Mouse (Mus musculus) midbrain, embryonic 13.5 days (tissue): ENCODE measurements around the gene Stard13. TPM values are rescaled to one million over a fixed set of nuclear protein-coding genes. Genes with fewer than 3 reads are reported as not detected.

Experiments
- ATAC-seq: fragments of 200-750 bp; cut with Nextera tagmentation; 2 replicates; pipeline ENCODE4 v1.8.0; 2017; ENCODE audit warnings: mild to moderate bottlenecking, moderate TSS enrichment, moderate library complexity
- H3K27ac ChIP-seq: fragments of 300-500 bp; sonication (generic); 2 replicates; pipeline ENCODE4 v1.5.1; 2015; ENCODE audit warnings: inconsistent platforms, mild to moderate bottlenecking, moderate library complexity
- H3K27me3 ChIP-seq: fragments of 300-500 bp; sonication (generic); 2 replicates; pipeline ENCODE4 v1.6.1; 2015; ENCODE audit warnings: mild to moderate bottlenecking, inconsistent platforms
- H3K36me3 ChIP-seq: fragments of 300-500 bp; sonication (generic); 2 replicates; pipeline ENCODE4 v1.6.1; 2015; ENCODE audit warnings: mild to moderate bottlenecking, inconsistent platforms
- H3K4me1 ChIP-seq: fragments of 300-500 bp; sonication (generic); replicated peaks from 2 replicates; pipeline ENCODE4 v1.6.1; 2015; ENCODE audit warnings: inconsistent platforms
- H3K4me2 ChIP-seq: fragments of 300-500 bp; sonication (generic); replicated peaks from 2 replicates; pipeline ENCODE4 v1.6.1; 2015; ENCODE audit warnings: moderate library complexity, mild to moderate bottlenecking, inconsistent platforms
- H3K4me3 ChIP-seq: fragments of 300-500 bp; sonication (generic); replicated peaks from 2 replicates; pipeline ENCODE4 v1.5.1; 2015; ENCODE audit warnings: mild to moderate bottlenecking, inconsistent platforms
- H3K9ac ChIP-seq: fragments of 300-500 bp; sonication (generic); replicated peaks from 2 replicates; pipeline ENCODE4 v1.6.1; 2015; ENCODE audit warnings: mild to moderate bottlenecking, inconsistent platforms
- H3K9me3 ChIP-seq: fragments of 300-500 bp; sonication (generic); 2 replicates; pipeline ENCODE4 v1.6.1; 2016; ENCODE audit warnings: mild to moderate bottlenecking, inconsistent platforms
- WGBS: fragments of 180-500 bp; shearing (Covaris S2); methylation state at CpG from one replicate; pipeline ENCODE4 v1.1.7; 2015; 5-methylcytosine and 5-hydroxymethylcytosine counted together
- polyA plus RNA-seq: library from polyadenylated mRNA; unstranded; fragments of >200 nt; fragmentation: Nextera tagmentation; extraction: Ambion mirVana; gene quantifications from 2 replicates; pipeline ENCODE4 v1.2.1, GENCODE M21; 2015

Stard13 gene
- polyA plus RNA-seq, 1 experiment from 2014 or later = 3.9 TPM

DNA sequence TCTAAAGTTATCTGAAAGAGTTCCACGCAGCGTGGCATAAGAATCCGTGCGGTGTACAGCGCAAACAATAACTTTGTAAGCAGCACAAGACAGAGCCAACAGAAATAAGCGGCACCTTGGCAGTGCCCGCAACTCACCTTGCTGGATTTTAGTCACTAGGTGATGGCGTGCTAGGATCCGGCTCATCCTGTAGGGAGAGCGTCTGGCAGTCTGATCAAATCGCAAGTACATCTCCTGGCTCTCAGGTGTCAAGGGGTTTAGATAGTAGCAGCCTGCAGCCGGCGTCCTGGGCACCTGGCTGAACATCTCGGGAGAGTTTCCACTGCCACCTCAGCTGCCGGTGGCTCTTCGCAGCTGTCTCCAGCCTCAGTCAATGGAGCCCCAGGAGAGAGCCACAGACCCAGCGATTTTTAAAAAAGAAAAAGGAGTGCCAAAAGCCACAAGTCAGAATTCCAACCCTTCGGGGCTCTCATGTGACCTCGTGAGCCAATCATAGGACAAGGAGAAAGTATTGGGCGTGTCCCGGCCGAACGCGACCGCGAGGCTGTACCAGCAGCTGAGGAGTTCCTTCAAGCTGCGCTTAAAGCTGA is 43.8 kb downstream of the Stard13 start:
- H3K4me2 ChIP-seq = peak overlapping the region; percentile 86
- H3K36me3 ChIP-seq = no peaks in the 10 kb centered on the region
- H3K27ac ChIP-seq = no peak overlapping the region
- no peaks in the 10 kb centered on the region for H3K9me3 ChIP-seq
- H3K27me3 ChIP-seq = peaks cover 10% of the 10 kb centered on the region; the same call in 1 of the 2 replicates
- peak overlapping the region; percentile 63 for H3K9ac ChIP-seq
- peaks cover 10% of the 10 kb centered on the region; the same call in 1 of the 2 replicates for H3K4me1 ChIP-seq
- peak; percentile 92 for ATAC-seq
- peak overlapping the region; percentile 55 for H3K4me3 ChIP-seq
- 3% methylated on average over 27 of the region's 27 CpGs for WGBS

GRCm38 (mm10) chr5:151189321-151189720 is 44.3 kb downstream of the Stard13 start:
- Histone ChIP-seq H3K9ac (peak overlapping the region; percentile 63; the same call in 1 of the 2 replicates), H3K9me3 (no peaks in the 10 kb centered on the region), H3K27ac (no peak overlapping the region), H3K36me3 (no peaks in the 10 kb centered on the region), H3K27me3 (peaks cover 10% of the 10 kb centered on the region; the same call in 1 of the 2 replicates), H3K4me1 (peaks cover 10% of the 10 kb centered on the region; the same call in 1 of the 2 replicates), H3K4me2 (peak overlapping the region; percentile 86), H3K4me3 (peak overlapping the region; percentile 55)
- 55% methylated on average over 3 of the region's 3 CpGs for WGBS
- ATAC-seq = no peak

DNA sequence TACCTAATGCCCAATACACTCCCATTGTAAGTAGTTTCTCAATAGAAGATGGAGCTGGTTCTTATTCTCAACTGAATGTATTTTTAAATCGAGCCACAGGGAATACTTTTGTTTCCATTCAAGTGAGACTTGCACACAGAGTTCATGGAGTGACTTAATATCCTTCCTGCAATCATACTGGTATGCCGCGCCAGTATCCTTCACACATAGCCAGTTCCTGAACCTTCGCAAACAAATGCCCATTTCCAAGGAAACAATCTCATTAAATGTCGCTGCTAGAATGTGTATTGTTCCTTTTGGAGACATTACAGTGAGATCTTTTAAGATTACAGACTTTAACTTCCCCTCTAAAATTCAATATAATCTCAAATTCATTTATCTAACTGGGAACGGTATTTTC is 45.0 kb downstream of the Stard13 start:
- Histone ChIP-seq H3K4me1 (peaks cover 10% of the 10 kb centered on the region; the same call in 1 of the 2 replicates), H3K27me3 (peaks cover 10% of the 10 kb centered on the region; the same call in 1 of the 2 replicates), H3K27ac (no peak overlapping the region), H3K36me3 (no peaks in the 10 kb centered on the region), H3K4me3 (no peak overlapping the region), H3K4me2 (no peak overlapping the region), H3K9ac (no peak overlapping the region), H3K9me3 (no peaks in the 10 kb centered on the region)
- WGBS = 87% methylated on average over 6 of the region's 6 CpGs
- ATAC-seq = no peak

GRCm38 (mm10) chr5:151187336-151187735 is 46.3 kb downstream of the Stard13 start:
- Histone ChIP-seq H3K27me3 (peaks cover 10% of the 10 kb centered on the region; the same call in 1 of the 2 replicates), H3K4me1 (peaks cover 10% of the 10 kb centered on the region; the same call in 1 of the 2 replicates), H3K27ac (no peak overlapping the region), H3K9me3 (no peaks in the 10 kb centered on the region), H3K4me2 (no peak overlapping the region), H3K36me3 (no peaks in the 10 kb centered on the region), H3K9ac (no peak overlapping the region), H3K4me3 (no peak overlapping the region)
- 87% methylated on average over 11 of the region's 11 CpGs for WGBS
- no peak for ATAC-seq

DNA sequence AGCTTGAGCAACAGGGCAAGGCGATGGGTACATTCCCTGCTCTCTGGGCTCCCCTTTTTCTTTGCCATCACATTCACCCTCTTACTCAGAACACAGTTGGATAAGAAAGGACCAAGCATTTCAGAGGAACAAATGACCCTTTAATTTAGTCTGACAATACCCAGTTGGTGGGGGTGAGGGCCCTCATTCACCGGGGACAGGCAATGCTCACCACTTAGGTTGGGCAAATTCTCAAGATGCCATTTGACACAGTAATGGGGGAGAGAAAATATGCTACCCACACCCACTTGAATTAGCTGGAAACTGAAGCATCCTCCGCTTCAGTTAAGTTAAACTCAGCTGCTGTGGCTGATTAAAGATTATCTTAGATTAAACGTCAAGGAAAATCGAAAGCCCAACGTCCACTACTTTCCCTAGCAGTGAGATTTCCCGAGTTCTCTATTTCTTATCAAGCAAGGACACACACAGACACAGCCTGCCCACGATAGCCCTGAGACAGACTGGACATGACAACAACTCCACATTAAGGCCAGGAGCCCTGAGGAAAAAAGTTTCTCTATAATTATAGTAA is 48.3 kb downstream of the Stard13 start:
- H3K27me3 ChIP-seq = peaks cover 7% of the 10 kb centered on the region; the same call in 1 of the 2 replicates
- H3K36me3 ChIP-seq = no peaks in the 10 kb centered on the region
- peaks cover 10% of the 10 kb centered on the region; the same call in 1 of the 2 replicates for H3K4me1 ChIP-seq
- WGBS = 80% methylated on average over 8 of the region's 8 CpGs
- H3K9me3 ChIP-seq = no peaks in the 10 kb centered on the region
- no peak overlapping the region for H3K27ac ChIP-seq
- no peak overlapping the region for H3K9ac ChIP-seq
- H3K4me2 ChIP-seq = no peak overlapping the region
- no peak overlapping the region for H3K4me3 ChIP-seq
- no peak for ATAC-seq

DNA sequence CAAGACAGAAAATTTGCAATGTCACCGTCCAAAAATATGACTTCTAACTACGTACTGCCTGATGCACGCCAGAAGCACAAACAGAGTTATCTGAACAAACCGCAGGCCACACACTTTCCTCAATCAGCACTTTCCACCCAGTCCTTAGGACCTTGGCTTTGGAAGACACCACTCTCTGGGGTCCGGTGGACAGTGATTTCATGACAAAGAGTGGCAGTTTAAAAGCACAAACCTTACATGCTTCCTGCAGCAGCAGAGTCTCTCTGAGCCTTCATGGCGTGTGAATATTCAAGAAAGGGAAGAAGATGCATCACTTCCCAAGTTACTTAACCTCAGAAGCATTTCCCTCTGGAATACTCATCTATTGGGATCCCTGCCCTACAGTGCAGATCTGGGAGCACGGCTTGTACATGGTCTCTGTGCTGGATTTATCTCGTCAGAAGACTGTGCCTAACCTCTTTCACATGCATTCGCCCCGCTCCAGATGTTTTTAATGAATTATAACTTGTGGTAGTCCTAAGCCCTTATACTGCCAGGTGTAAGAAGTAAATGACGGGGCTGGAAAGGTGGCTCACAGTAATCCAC is 49.9 kb downstream of the Stard13 start:
- no peak overlapping the region for H3K4me2 ChIP-seq
- no peak for ATAC-seq

DNA sequence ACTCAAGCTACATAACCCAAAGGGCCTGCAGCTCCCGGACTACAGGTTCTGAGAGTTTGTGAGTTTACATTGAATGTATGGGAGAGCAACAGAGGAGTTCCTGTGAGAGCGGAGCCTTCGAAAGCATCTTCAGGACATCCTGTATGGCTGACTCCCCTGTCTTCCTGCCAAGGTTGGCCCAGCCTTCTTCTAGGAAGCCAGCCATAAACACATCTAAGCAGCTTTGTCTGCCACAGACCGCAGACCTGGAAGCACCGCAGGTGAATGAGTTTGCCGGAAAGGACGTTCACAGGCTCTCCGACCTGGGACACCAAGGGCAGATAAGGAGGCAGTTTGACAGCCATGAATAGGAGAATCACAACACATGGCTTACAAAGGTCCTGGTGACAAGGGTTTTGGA is 52.3 kb downstream of the Stard13 start:
- Histone ChIP-seq H3K4me2 (no peak overlapping the region), H3K4me1 (no peaks in the 10 kb centered on the region), H3K9ac (no peak overlapping the region), H3K9me3 (no peaks in the 10 kb centered on the region), H3K4me3 (no peak overlapping the region), H3K27me3 (no peaks in the 10 kb centered on the region), H3K36me3 (no peaks in the 10 kb centered on the region), H3K27ac (no peak overlapping the region)
- WGBS = 94% methylated on average over 8 of the region's 8 CpGs
- no peak for ATAC-seq

More for the DNA sequence above, 49.9 kb downstream of the Stard13 start:
- no peak overlapping the region for H3K9ac ChIP-seq
- no peaks in the 10 kb centered on the region for H3K9me3 ChIP-seq
- no peak overlapping the region for H3K4me3 ChIP-seq
- H3K27ac ChIP-seq = no peak overlapping the region
- 94% methylated on average over 11 of the region's 11 CpGs for WGBS
- no peaks in the 10 kb centered on the region for H3K36me3 ChIP-seq
- H3K27me3 ChIP-seq = no peaks in the 10 kb centered on the region
- H3K4me1 ChIP-seq = no peaks in the 10 kb centered on the region

DNA sequence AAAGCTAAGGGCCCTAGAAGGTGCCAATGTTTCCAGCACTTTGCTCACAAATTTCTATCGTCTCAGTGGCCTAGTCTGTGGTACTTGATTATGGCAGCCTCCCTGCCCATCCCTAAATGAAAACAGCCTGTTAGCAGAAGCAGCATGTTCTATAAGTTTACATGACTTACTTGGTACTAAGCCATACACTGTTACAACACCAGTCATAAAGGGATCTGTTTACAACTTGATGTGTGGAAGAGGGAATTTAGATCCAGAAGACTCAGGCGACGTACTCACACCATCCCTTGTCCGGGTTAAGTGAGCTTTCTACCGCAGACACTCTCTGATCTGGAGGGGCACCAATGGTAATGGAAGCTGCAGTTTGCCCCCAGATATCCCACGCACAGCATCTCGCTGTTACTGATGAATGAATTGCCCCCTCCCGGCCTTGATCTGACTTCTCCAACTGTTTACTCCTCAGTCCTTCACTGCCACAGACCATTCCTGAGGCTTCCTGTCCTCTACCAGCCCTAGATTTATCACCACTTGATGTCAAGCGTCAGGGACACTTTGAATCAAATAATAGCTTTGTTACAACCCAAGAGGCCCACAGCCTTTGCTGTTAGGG is 53.4 kb downstream of the Stard13 start:
- no peak overlapping the region for H3K4me3 ChIP-seq
- no peak overlapping the region for H3K4me2 ChIP-seq
- 91% methylated on average over 9 of the region's 9 CpGs for WGBS
- no peak overlapping the region for H3K9ac ChIP-seq
- no peaks in the 10 kb centered on the region for H3K9me3 ChIP-seq
- no peaks in the 10 kb centered on the region for H3K27me3 ChIP-seq
- H3K36me3 ChIP-seq = no peaks in the 10 kb centered on the region
- no peak for ATAC-seq
- no peaks in the 10 kb centered on the region for H3K4me1 ChIP-seq
- H3K27ac ChIP-seq = no peak overlapping the region

DNA sequence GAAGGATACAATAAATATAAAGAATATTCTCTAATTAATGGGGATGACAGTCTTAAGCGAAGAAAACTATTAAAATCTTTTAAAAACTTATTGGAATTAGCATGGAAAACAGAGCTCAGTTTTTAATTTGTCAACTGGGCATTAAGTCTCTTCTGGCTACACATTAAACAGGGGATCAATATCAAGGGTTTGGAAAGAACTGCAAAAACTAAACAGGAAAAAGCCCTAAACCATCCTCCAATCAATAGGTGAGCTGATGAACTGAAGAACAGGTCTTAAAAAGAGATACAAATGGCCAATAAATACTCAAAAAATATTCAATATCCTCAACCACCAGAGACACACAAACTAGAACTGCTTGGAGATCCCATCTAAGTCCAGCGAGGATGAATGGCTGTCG is 56.5 kb downstream of the Stard13 start:
- H3K27ac ChIP-seq = no peak overlapping the region
- H3K4me2 ChIP-seq = no peak overlapping the region
- H3K36me3 ChIP-seq = no peaks in the 10 kb centered on the region
- 90% methylated on average over 3 of the region's 3 CpGs for WGBS
- H3K4me1 ChIP-seq = no peaks in the 10 kb centered on the region
- no peak for ATAC-seq
- H3K9ac ChIP-seq = no peak overlapping the region
- H3K9me3 ChIP-seq = no peaks in the 10 kb centered on the region
- H3K4me3 ChIP-seq = no peak overlapping the region
- no peaks in the 10 kb centered on the region for H3K27me3 ChIP-seq

DNA sequence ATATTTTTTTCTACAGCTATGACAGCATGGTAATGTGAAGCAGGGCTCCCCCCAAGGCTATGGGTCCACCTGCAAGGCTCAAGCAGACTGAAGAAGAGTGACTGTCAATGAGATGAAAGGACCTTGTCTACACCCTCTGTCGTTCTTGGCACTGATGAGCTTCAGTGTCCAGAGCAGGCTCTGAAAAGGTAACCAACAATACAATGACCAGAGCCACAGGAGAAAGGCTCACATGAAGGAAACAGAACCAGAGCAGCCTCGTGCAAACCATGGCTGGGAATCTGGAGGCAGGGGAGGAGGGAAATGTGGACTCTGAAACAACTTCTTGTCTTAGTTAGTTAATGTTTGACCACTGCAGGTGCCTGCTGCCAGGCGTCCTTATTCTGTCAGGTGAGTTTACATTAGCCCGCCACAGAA is 57.7 kb downstream of the Stard13 start:
- H3K27me3 ChIP-seq = no peaks in the 10 kb centered on the region
- no peaks in the 10 kb centered on the region for H3K36me3 ChIP-seq
- H3K27ac ChIP-seq = no peak overlapping the region
- WGBS = 78% methylated on average over 4 of the region's 4 CpGs
- ATAC-seq = no peak
- no peak overlapping the region for H3K9ac ChIP-seq
- H3K4me1 ChIP-seq = no peaks in the 10 kb centered on the region
- H3K4me3 ChIP-seq = no peak overlapping the region
- no peak overlapping the region for H3K4me2 ChIP-seq
- no peaks in the 10 kb centered on the region for H3K9me3 ChIP-seq

DNA sequence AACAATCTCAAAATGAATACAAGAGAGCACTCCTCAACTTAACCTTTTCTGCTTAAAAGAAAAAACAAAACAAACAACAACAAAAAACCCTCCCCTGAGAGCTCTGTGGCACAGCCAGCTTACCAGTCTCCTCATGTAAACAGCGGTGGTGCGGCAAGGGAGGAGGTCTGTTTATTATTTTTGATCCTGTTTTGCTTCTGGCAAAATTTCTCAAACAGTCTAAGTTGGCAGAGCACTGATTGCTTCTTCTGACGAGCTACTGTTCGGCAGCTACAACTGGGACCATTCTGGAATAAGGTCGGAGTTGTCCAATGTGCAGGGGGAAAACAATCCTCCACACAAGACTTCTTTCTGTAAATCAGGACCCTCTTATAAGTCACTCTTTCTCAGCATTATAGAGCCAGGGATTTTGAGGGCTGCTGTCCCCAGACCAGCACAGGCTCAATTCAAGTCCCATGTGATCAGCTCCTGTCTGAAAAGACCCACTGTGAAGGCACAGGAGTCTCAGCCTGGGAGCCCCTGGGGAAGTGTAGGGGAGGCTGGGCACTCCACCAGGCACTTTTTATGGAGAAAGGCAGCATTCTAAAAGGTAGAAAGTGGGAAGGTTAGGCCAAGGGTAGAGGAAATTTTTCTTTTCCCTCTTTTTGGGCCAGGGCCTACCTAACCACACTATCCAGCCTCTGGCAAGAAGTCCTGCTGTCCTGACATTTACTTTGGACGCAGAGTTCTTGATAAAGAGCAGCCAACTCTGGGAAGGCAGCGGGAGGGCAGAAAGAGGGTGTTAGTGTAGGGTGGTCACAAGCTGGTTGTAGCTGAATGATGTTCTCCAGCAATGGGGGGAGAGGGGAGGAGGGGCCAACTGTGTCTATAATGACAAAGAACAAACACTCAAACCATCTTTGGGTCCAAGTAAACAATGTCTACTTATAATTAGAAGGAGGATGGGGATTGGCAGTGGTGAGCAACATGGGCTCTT is 58.9 kb downstream of the Stard13 start:
- no peak overlapping the region for H3K27ac ChIP-seq
- H3K4me2 ChIP-seq = no peak overlapping the region
- WGBS = 82% methylated on average over 7 of the region's 7 CpGs
- no peaks in the 10 kb centered on the region for H3K36me3 ChIP-seq
- H3K9me3 ChIP-seq = no peaks in the 10 kb centered on the region
- H3K9ac ChIP-seq = no peak overlapping the region
- ATAC-seq = no peak
- H3K27me3 ChIP-seq = no peaks in the 10 kb centered on the region
- no peaks in the 10 kb centered on the region for H3K4me1 ChIP-seq
- no peak overlapping the region for H3K4me3 ChIP-seq
